Mouse (Mus musculus): ENCODE data around the gene Pbx2.
A peak's percentile ranks its signal among the peaks of the same experiment; 100 is the strongest.

The Pbx2 gene

GRCm38 (mm10) chr17:34576577-34576976, 14.5 kb upstream of the Pbx2 start:
- no peak for ATAC-seq (ENCODE audit: insufficient number of reproducible peaks, low FRiP score, low TSS enrichment)

GRCm38 (mm10) chr17:34578070-34578469, 13.0 kb upstream of the Pbx2 start:
- no peak for ATAC-seq (ENCODE audit: insufficient number of reproducible peaks, low FRiP score, low TSS enrichment)

DNA sequence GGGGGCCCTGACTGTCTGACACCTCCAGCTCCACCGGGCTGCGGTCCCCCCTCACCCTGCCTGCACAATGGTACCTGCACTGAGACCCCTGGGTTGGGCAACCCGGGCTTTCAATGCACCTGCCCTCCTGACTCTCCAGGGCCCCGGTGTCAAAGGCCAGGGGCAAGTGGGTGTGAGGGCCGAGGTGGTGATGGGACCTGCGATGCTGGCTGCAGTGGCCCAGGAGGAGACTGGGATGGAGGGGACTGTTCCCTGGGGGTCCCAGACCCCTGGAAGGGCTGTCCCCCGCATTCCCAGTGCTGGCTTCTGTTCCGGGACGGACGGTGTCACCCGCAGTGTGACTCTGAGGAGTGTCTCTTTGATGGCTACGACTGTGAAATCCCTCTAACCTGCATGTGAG, 8.5 kb upstream of the Pbx2 start:
- no peak for ATAC-seq (ENCODE audit: insufficient number of reproducible peaks, low FRiP score, low TSS enrichment)

GRCm38 (mm10) chr17:34583397-34583796, 7.7 kb upstream of the Pbx2 start:
- no peak for ATAC-seq (ENCODE audit: insufficient number of reproducible peaks, low FRiP score, low TSS enrichment)

GRCm38 (mm10) chr17:34583819-34584218, 7.2 kb upstream of the Pbx2 start:
- ATAC-seq (ENCODE audit: insufficient number of reproducible peaks, low FRiP score, low TSS enrichment) = no peak

- ATAC-seq (ENCODE audit: insufficient number of reproducible peaks, low FRiP score, low TSS enrichment) = no peak
These were observed 5.9 kb upstream of the Pbx2 start for GRCm38 (mm10) chr17:34585121-34585520.

GRCm38 (mm10) chr17:34585877-34586771, 4.9 kb upstream of the Pbx2 start:
- ATAC-seq (ENCODE audit: insufficient number of reproducible peaks, low FRiP score, low TSS enrichment) = no peak

DNA sequence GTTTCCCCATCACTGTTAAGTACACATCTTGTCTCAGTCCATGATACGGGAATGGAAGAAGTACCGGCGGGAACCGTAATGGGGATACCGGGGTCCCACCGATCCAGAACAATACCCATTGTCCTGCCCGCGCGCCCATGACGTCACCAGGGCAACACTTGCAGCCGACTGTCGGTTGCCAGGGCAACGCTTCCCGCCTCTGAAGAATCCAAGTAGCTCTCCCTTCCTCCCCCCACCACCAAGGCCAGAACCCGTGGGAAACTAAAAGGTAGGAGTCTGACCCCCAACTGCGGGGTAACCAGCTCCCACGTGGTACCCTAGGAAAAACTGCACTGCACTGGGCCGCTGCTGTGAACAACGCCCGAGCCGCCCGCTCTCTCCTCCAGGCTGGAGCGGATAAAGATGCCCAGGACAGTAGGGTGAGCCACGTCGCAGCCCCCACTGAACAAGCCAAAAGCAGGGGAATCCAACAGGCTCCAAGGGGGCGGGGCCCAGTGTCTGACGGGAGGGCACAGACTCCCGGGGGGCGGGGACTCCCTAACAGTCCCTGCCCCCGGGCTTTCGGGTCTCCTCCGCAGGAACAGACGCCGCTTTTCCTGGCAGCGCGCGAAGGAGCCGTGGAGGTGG, 4.2 kb upstream of the Pbx2 start:
- peak; percentile 40 for ATAC-seq (ENCODE audit: insufficient number of reproducible peaks, low FRiP score, low TSS enrichment)

GRCm38 (mm10) chr17:34587423-34587811, 3.6 kb upstream of the Pbx2 start:
- peak; percentile 67 for ATAC-seq (ENCODE audit: insufficient number of reproducible peaks, low FRiP score, low TSS enrichment)

- no peak for ATAC-seq (ENCODE audit: insufficient number of reproducible peaks, low FRiP score, low TSS enrichment)
These were observed 3.3 kb upstream of the Pbx2 start for GRCm38 (mm10) chr17:34587814-34588213.

DNA sequence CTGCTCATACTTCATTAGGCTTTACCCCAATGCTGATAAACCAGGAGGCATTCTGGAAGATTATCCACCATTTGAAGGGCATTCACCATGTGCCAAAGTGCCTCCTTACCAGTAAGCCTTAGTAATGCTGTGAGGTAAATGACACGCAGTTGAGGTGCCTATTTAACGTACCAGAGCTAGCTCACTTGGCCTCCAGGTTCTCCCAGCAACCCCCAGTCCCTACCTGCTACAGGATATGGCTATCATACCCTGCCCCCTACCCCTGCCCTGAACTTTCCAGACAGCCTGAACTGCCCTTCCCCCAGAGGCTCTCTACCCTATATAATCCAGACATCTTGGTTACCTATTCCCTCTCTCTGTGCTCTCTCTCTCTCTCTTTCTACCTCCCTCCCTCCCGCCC, 2.3 kb upstream of the Pbx2 start:
- no peak for ATAC-seq (ENCODE audit: insufficient number of reproducible peaks, low FRiP score, low TSS enrichment)

- no peak for ATAC-seq (ENCODE audit: insufficient number of reproducible peaks, low FRiP score, low TSS enrichment)
These were observed 1.9 kb upstream of the Pbx2 start for GRCm38 (mm10) chr17:34589206-34589605.

- no peak for ATAC-seq (ENCODE audit: insufficient number of reproducible peaks, low FRiP score, low TSS enrichment)
These were observed 1.4 kb upstream of the Pbx2 start, which contains the start of gene Gpsm3 for GRCm38 (mm10) chr17:34589681-34590101. Gene Gpsm3 (plus strand): TSS chr17:34589806.

GRCm38 (mm10) chr17:34590154-34590987, 695 bp upstream of the Pbx2 start:
- ATAC-seq (ENCODE audit: insufficient number of reproducible peaks, low FRiP score, low TSS enrichment) = no peak

GRCm38 (mm10) chr17:34591994-34592375, 919 bp downstream of the Pbx2 start:
- 0 out of 2 replicates have a peak, but pooled peaks have one; percentile 29 for ATAC-seq (ENCODE audit: insufficient number of reproducible peaks, low FRiP score, low TSS enrichment)

GRCm38 (mm10) chr17:34592581-34593549, 1.8 kb downstream of the Pbx2 start:
- no peak for ATAC-seq (ENCODE audit: insufficient number of reproducible peaks, low FRiP score, low TSS enrichment)

DNA sequence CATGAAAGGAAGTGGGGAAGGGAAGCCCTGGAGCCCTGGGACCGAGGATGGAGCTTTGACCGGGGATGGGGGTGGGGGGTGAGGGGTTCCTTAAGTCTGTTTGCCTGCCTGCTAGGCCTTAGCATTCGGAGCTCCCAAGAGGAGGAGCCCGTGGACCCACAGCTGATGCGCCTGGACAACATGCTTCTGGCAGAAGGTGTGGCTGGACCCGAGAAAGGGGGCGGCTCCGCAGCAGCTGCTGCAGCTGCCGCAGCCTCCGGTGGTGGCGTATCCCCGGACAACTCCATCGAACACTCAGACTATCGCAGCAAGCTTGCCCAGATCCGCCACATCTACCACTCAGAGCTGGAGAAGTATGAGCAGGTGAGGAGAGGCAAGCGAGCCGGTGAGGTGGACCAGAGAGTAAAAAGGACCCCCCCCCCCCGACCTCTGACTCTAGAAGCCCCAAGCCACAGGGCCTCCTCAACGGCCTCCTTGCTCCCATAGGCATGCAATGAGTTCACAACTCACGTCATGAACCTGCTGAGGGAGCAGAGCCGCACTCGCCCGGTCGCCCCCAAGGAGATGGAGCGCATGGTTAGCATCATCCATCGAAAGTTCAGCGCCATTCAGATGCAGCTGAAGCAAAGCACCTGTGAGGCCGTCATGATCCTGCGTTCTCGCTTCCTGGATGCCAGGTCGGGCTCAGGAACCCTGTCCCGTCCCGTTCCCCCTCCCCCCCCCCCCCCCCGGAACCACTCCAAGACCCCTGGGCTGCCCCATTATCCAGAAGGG, 2.9 kb downstream of the Pbx2 start:
- ATAC-seq (ENCODE audit: insufficient number of reproducible peaks, low FRiP score, low TSS enrichment) = no peak

DNA sequence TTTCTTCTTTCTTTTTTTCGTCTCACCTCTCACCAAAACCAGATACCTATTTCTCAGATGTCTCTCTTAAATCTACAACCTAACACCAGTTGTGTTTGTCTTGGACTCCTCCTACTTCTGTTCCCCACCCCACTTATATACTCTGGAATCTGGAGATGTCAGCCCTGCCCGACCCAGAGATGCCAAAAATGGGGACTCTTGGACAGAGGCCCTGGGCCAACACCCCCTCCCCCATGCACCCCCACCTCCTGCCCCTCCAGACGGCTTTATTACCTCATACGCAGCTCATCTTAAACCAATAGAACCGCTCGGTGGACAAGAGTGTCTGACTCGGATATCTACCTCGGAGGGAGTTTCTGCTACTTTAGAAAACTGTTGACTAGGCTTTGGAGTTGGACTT, 5.0 kb downstream of the Pbx2 start:
- no peak for ATAC-seq (ENCODE audit: insufficient number of reproducible peaks, low FRiP score, low TSS enrichment)

DNA sequence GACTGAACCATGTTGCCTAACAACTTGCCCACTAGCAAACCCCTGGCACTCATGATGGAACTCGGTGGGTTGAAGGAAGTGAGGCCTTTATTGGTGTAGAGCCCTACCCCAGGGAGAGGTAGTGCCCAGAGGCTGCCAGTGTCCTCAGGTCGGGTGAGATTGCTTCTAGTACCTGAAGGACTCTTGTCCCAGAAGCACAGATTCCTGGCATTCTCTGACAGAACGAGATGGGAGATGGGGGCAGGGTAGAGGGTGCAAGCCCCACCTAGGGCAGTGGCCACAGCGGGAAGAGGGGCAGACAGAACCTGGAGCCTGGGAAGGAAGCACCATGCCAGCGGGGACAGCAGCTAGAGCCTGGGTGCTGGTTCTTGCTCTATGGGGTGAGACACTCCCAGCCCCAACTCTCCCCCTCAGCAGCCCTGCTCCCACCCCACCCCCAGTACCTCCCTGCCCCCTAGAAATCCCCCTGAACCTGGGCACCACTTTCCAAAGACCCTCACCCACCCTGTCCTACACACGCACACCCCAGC, 6.6 kb downstream of the Pbx2 start, which contains the start of gene Ager:
Gene Ager (plus strand): TSS at position 297 of the 530 bp plus-strand sequence.
- no peak for ATAC-seq (ENCODE audit: insufficient number of reproducible peaks, low FRiP score, low TSS enrichment)

Measured in cerebellum, adult (tissue).